In the genomic region with DNA sequence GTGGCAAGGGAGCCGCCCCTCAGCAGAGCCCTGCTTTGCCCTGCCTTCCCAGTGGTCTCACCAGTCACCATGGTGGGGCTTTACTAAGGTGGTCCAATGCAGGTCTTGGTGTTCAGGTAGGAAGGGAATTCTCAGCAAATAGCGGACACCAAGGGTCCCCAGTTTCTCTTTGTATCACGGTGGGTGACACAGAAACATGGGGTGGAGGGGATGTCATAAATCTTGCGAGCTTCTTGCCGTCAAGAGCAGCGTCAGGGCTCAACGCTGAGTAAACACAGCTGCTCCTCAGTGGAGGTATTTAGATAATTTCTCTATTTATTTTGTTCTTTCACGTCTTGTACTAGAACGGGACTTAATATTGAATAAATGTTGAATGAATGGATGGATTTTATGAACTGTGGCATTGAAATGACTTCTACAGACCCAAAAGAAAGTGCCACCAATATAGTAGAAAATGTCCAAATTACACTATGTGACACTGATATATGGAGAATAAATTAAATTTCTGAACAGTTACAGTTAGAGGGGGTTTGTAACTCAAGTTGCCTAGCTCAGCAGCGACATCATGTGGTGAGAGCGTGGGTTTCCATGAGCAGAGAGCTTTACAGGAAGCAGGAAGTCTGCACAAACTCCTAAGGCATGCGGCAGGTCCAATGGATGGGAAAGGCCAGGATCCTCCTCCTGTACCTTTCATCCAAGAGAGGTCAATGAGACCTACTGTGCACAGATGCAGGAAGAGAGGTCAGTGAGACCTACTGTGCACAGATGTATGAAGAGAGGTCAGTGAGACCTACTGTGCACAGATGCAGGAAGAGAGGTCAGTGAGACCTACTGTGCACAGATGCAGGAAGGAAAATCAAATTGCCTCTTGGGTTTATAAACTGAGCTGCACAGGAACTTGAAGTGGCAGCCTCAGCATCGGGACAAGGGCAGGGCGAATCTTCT, we compare ENCODE assay signal across 8 mouse cellular contexts. TPM values are rescaled to one million over a fixed set of nuclear protein-coding genes. Genes with fewer than 3 reads are reported as not detected.
DNase-seq lines count a peak whose midpoint lies in the region; ATAC-seq lines count a peak whose summit lies in the region.

No protein-coding gene starts in this region.

- ATAC-seq in erythroid progenitor cell, adult 5-6 weeks (replicated peaks; ENCODE audit: low FRiP score, poor library complexity, severe bottlenecking): no peak

- peak; percentile 71 for DNase-seq in T-cell, adult 2 months (ENCODE audit: low spot score)
- peak; percentile 90 to 92 for DNase-seq in cerebellum, postnatal 10 days
- DNase-seq in gastrocnemius, adult 18-20 months (ENCODE audit: low spot score): peak; percentile 83
- peak; percentile 93 for DNase-seq in induced T-regulatory cell, adult 2 months (ENCODE audit: low read depth)
- DNase-seq in left cerebral cortex, adult 18-20 months (ENCODE audit: low spot score in 2 of 2): peak; percentile 73 to 82
- peak; percentile 89 for DNase-seq in mesoderm, embryonic 11.5 days (ENCODE audit: low read depth, low spot score)
- peak; percentile 89 for DNase-seq in right cerebral cortex, postnatal 4 days

RNA-seq across cellular contexts. Expression of a gene that starts 54.7 kb away (rescaled TPM):
- 10 to 100 TPM in 1 of 2 experiments, 1 to 10 TPM in 1; 9.8 to 10.8 TPM for total RNA-seq in gastrocnemius, adult 18-20 months (2021)
- 10 to 100 TPM; 16.8 to 17.7 TPM for total RNA-seq in left cerebral cortex, adult 18-20 months (2021)
- total RNA-seq in erythroid progenitor cell, adult 5-6 weeks (2015; ENCODE audit: low replicate concordance): 0.36 and 1.3 TPM in 2 replicates
- total RNA-seq in erythroid progenitor cell, adult 5-6 weeks (2017; ENCODE audit: low replicate concordance): 0.64 and 5.1 TPM in 2 replicates
